Mouse (Mus musculus) forebrain, embryonic 14.5 days (tissue): ENCODE measurements at regions not wholly inside any gene's neighbourhood (a gene's known extent, or its start where the extent isn't known, plus 50 kb on each side); places are given as distances from the start of the nearest gene placed in this dataset.

ENCODE experiments used
- ATAC-seq: fragments of 200-750 bp; cut with Nextera tagmentation; 2 replicates; pipeline ENCODE4 v1.8.0; 2017; ENCODE audit warnings: mild to moderate bottlenecking, moderate library complexity
- DNase-seq: peaks from one replicate; pipeline ENCODE4 v3.0.0-alpha.2; 2015; ENCODE audit warnings: low spot score
- H3K27ac ChIP-seq: fragments of 300-500 bp; sonication (generic); 2 replicates; pipeline ENCODE4 v1.5.1; 2014; ENCODE audit warnings: low read depth, mild to moderate bottlenecking, control low read depth, low read length, moderate library complexity
- H3K27me3 ChIP-seq: fragments of 300-500 bp; sonication (generic); replicated peaks from 2 replicates; pipeline ENCODE4 v1.6.1; 2014; ENCODE audit warnings: low read length, control low read depth, mixed read lengths; ENCODE audit not compliant: control insufficient read depth, insufficient read depth
- H3K36me3 ChIP-seq: fragments of 300-500 bp; sonication (generic); 2 replicates; pipeline ENCODE4 v1.6.1; 2014; ENCODE audit warnings: low read length, control low read depth; ENCODE audit not compliant: control insufficient read depth, insufficient read depth
- H3K4me1 ChIP-seq: fragments of 300-500 bp; sonication (generic); 2 replicates; pipeline ENCODE4 v1.6.1; 2014; ENCODE audit warnings: antibody characterized with exemption, low read length, control low read depth; ENCODE audit not compliant: control insufficient read depth, insufficient read depth
- H3K4me2 ChIP-seq: fragments of 300-500 bp; sonication (generic); 2 replicates; pipeline ENCODE4 v1.6.1; 2014; ENCODE audit warnings: mild to moderate bottlenecking, control low read depth, low read length
- H3K4me3 ChIP-seq: fragments of 300-500 bp; sonication (generic); 2 replicates; pipeline ENCODE4 v1.5.1; 2014; ENCODE audit warnings: low read depth, low read length, control low read depth
- H3K9ac ChIP-seq: fragments of 300-500 bp; sonication (generic); 2 replicates; pipeline ENCODE4 v1.6.1; 2014; ENCODE audit warnings: mild to moderate bottlenecking, low read length, control low read depth, moderate library complexity
- H3K9me3 ChIP-seq: fragments of 300-500 bp; sonication (generic); replicated peaks from 2 replicates; pipeline ENCODE4 v1.6.1; 2016; ENCODE audit warnings: low read length, control low read depth, mixed read lengths; ENCODE audit not compliant: control insufficient read depth
- WGBS: fragments of 180-500 bp; shearing (Covaris S2); extraction: QIAGEN DNeasy Blood & Tissue Kit; methylation state at CpG from one replicate; pipeline ENCODE4 v1.1.7; 2014; 5-methylcytosine and 5-hydroxymethylcytosine counted together

GRCm38 (mm10) chr3:40443788-40444595 lies 87.1 kb upstream of the Intu start:
- H3K4me2 ChIP-seq: peak overlapping the region; percentile 39
- no peaks in the 10 kb centered on the region for H3K36me3 ChIP-seq
- H3K4me1 ChIP-seq: peaks cover 2% of the 10 kb centered on the region; the same call in 1 of the 2 replicates
- H3K9ac ChIP-seq: peak overlapping the region; percentile 29; the same call in 1 of the 2 replicates
- ATAC-seq (peak; percentile 84), DNase-seq (peak; percentile 89)
- no peak overlapping the region for H3K27ac ChIP-seq
- H3K9me3 ChIP-seq: no peaks in the 10 kb centered on the region
- H3K4me3 ChIP-seq: peak overlapping the region; percentile 16; the same call in 1 of the 2 replicates
- H3K27me3 ChIP-seq: no peaks in the 10 kb centered on the region
- WGBS: 36% methylated on average over 20 of the region's 20 CpGs

GRCm38 (mm10) chr3:40452958-40453357 lies 78.1 kb upstream of the Intu start:
- Histone ChIP-seq H3K4me2 (no peak overlapping the region), H3K27ac (no peak overlapping the region), H3K36me3 (no peaks in the 10 kb centered on the region), H3K4me1 (0 out of 2 replicates have a peak, but pooled peaks cover 3% of the 10 kb centered on the region), H3K27me3 (no peaks in the 10 kb centered on the region), H3K9ac (no peak overlapping the region), H3K4me3 (no peak overlapping the region), H3K9me3 (no peaks in the 10 kb centered on the region)
- no peak for ATAC-seq
- DNase-seq: no peak
- WGBS: 92% methylated on average over 5 of the region's 5 CpGs

- H3K4me1 ChIP-seq: 0 out of 2 replicates have a peak, but pooled peaks cover 3% of the 10 kb centered on the region
- H3K9ac ChIP-seq: no peak overlapping the region
- ATAC-seq (no peak), DNase-seq (no peak)
- no peaks in the 10 kb centered on the region for H3K9me3 ChIP-seq
- no peak overlapping the region for H3K27ac ChIP-seq
- H3K27me3 ChIP-seq: no peaks in the 10 kb centered on the region
- 38% methylated on average over 4 of the region's 4 CpGs for WGBS
- H3K36me3 ChIP-seq: no peaks in the 10 kb centered on the region
- no peak overlapping the region for H3K4me2 ChIP-seq
- H3K4me3 ChIP-seq: no peak overlapping the region
These were observed 77.5 kb upstream of the Intu start for GRCm38 (mm10) chr3:40453552-40453951.

GRCm38 (mm10) chr3:40456070-40456469 lies 75.0 kb upstream of the Intu start:
- Histone ChIP-seq H3K4me3 (no peak overlapping the region), H3K4me1 (0 out of 2 replicates have a peak, but pooled peaks cover 3% of the 10 kb centered on the region), H3K36me3 (no peaks in the 10 kb centered on the region), H3K27me3 (no peaks in the 10 kb centered on the region), H3K27ac (no peak overlapping the region), H3K4me2 (no peak overlapping the region), H3K9me3 (no peaks in the 10 kb centered on the region), H3K9ac (no peak overlapping the region)
- WGBS: 80% methylated on average over 2 of the region's 2 CpGs
- DNase-seq (no peak), ATAC-seq (no peak)

GRCm38 (mm10) chr3:40458490-40458889 lies 72.6 kb upstream of the Intu start:
- DNase-seq (no peak), ATAC-seq (no peak)
- Histone ChIP-seq H3K27me3 (no peaks in the 10 kb centered on the region), H3K27ac (no peak overlapping the region), H3K9ac (no peak overlapping the region), H3K36me3 (no peaks in the 10 kb centered on the region), H3K4me3 (no peak overlapping the region), H3K4me1 (0 out of 2 replicates have a peak, but pooled peaks cover 3% of the 10 kb centered on the region), H3K4me2 (no peak overlapping the region), H3K9me3 (no peaks in the 10 kb centered on the region)
- 87% methylated on average over 5 of the region's 5 CpGs for WGBS

- no peak overlapping the region for H3K4me3 ChIP-seq
- H3K27me3 ChIP-seq: no peaks in the 10 kb centered on the region
- H3K36me3 ChIP-seq: no peaks in the 10 kb centered on the region
- no peak for DNase-seq
- WGBS: 86% methylated on average over 5 of the region's 5 CpGs
- no peaks in the 10 kb centered on the region for H3K4me1 ChIP-seq
- H3K4me2 ChIP-seq: no peak overlapping the region
- no peak for ATAC-seq
- no peak overlapping the region for H3K27ac ChIP-seq
- H3K9me3 ChIP-seq: no peaks in the 10 kb centered on the region
- H3K9ac ChIP-seq: no peak overlapping the region
These were observed 67.6 kb upstream of the Intu start for GRCm38 (mm10) chr3:40463446-40463845.

GRCm38 (mm10) chr3:40470101-40470500 lies 61.0 kb upstream of the Intu start:
- H3K36me3 ChIP-seq: no peaks in the 10 kb centered on the region
- H3K9ac ChIP-seq: no peak overlapping the region
- H3K4me2 ChIP-seq: no peak overlapping the region
- no peaks in the 10 kb centered on the region for H3K9me3 ChIP-seq
- DNase-seq (no peak), ATAC-seq (no peak)
- no peak overlapping the region for H3K27ac ChIP-seq
- H3K4me3 ChIP-seq: no peak overlapping the region
- 79% methylated on average over 6 of the region's 6 CpGs for WGBS
- no peaks in the 10 kb centered on the region for H3K4me1 ChIP-seq
- no peaks in the 10 kb centered on the region for H3K27me3 ChIP-seq

- Histone ChIP-seq H3K9ac (no peak overlapping the region), H3K9me3 (no peaks in the 10 kb centered on the region), H3K27ac (no peak overlapping the region), H3K4me3 (no peak overlapping the region), H3K4me2 (no peak overlapping the region), H3K27me3 (no peaks in the 10 kb centered on the region), H3K36me3 (no peaks in the 10 kb centered on the region), H3K4me1 (no peaks in the 10 kb centered on the region)
- ATAC-seq (no peak), DNase-seq (no peak)
- WGBS: 92% methylated on average over 6 of the region's 6 CpGs
These were observed 58.3 kb upstream of the Intu start for GRCm38 (mm10) chr3:40472766-40473165.

- ATAC-seq: no peak
- H3K27ac ChIP-seq: no peak overlapping the region
- no peak for DNase-seq
- no peak overlapping the region for H3K4me3 ChIP-seq
- H3K9ac ChIP-seq: no peak overlapping the region
- 88% methylated on average over 15 of the region's 15 CpGs for WGBS
- no peak overlapping the region for H3K4me2 ChIP-seq
- no peaks in the 10 kb centered on the region for H3K27me3 ChIP-seq
- no peaks in the 10 kb centered on the region for H3K36me3 ChIP-seq
- H3K9me3 ChIP-seq: no peaks in the 10 kb centered on the region
- no peaks in the 10 kb centered on the region for H3K4me1 ChIP-seq
These were observed 50.7 kb upstream of the Intu start for GRCm38 (mm10) chr3:40480258-40480951.
